Mouse (Mus musculus): ENCODE measurements around the gene Trmt1. TPM values are rescaled to one million over a fixed set of nuclear protein-coding genes. Genes with fewer than 3 reads are reported as not detected.

Trmt1 gene
- polyA plus RNA-seq, 1 experiment from 2014 or later, result 71.7 TPM

GRCm38 (mm10) chr8:84653092-84653631 is 32.9 kb upstream of the Trmt1 start:
- H3K27me3 ChIP-seq (ENCODE audit: low read depth, poor library complexity, severe bottlenecking), result no peaks in the 10 kb centered on the region
- H3K4me3 ChIP-seq, result peak overlapping the region; percentile 31
- no peaks in the 10 kb centered on the region for H3K9me3 ChIP-seq (replicated peaks)
- no peaks in the 10 kb centered on the region for H3K36me3 ChIP-seq
- 51% methylated on average over 9 of the region's 9 CpGs for WGBS
- H3K27ac ChIP-seq, result peak overlapping the region; percentile 81
- DNase-seq (ENCODE audit: low spot score), result no peak
- H3K4me1 ChIP-seq, result peaks cover 61% of the 10 kb centered on the region

- 33% methylated on average over 4 of the region's 4 CpGs for WGBS
- no peak for DNase-seq (ENCODE audit: low spot score)
These were observed 31.5 kb upstream of the Trmt1 start for GRCm38 (mm10) chr8:84654597-84654996.

GRCm38 (mm10) chr8:84655336-84656190 is 30.5 kb upstream of the Trmt1 start:
- peaks cover 77% of the 10 kb centered on the region for H3K4me1 ChIP-seq
- WGBS, result under 1% methylated on average over 15 of the region's 15 CpGs

More at GRCm38 (mm10) chr8:84654597-84654996, 31.5 kb upstream of the Trmt1 start:
- Histone ChIP-seq H3K27ac (peak overlapping the region; percentile 98), H3K36me3 (0 out of 2 replicates have a peak, but pooled peaks cover 3% of the 10 kb centered on the region), H3K4me3 (peak overlapping the region; percentile 54), H3K27me3 (ENCODE audit: low read depth, poor library complexity, severe bottlenecking) (no peaks in the 10 kb centered on the region), H3K4me1 (peaks cover 75% of the 10 kb centered on the region), H3K9me3 (replicated peaks) (no peaks in the 10 kb centered on the region)

GRCm38 (mm10) chr8:84656191-84656525 is 29.9 kb upstream of the Trmt1 start:
- under 1% methylated on average over 10 of the region's 10 CpGs for WGBS
- H3K4me1 ChIP-seq, result peaks cover 72% of the 10 kb centered on the region
- peak; percentile 99 for DNase-seq (ENCODE audit: low spot score)

More at GRCm38 (mm10) chr8:84655336-84656190, 30.5 kb upstream of the Trmt1 start:
- peak; percentile 89 for DNase-seq (ENCODE audit: low spot score)
- Histone ChIP-seq H3K9me3 (replicated peaks) (no peaks in the 10 kb centered on the region), H3K27ac (peak overlapping the region; percentile 98), H3K27me3 (ENCODE audit: low read depth, poor library complexity, severe bottlenecking) (no peaks in the 10 kb centered on the region), H3K36me3 (0 out of 2 replicates have a peak, but pooled peaks cover 3% of the 10 kb centered on the region), H3K4me3 (peak overlapping the region; percentile 54)

GRCm38 (mm10) chr8:84656641-84657126 is 29.4 kb upstream of the Trmt1 start:
- DNase-seq (ENCODE audit: low spot score), result peak; percentile 83
- Histone ChIP-seq H3K9me3 (replicated peaks) (no peaks in the 10 kb centered on the region), H3K27me3 (ENCODE audit: low read depth, poor library complexity, severe bottlenecking) (no peaks in the 10 kb centered on the region), H3K36me3 (peaks cover 6% of the 10 kb centered on the region), H3K4me3 (peak overlapping the region; percentile 54), H3K4me1 (peaks cover 69% of the 10 kb centered on the region), H3K27ac (peak overlapping the region; percentile 98)
- WGBS, result under 1% methylated on average over 23 of the region's 23 CpGs

More at GRCm38 (mm10) chr8:84656191-84656525, 29.9 kb upstream of the Trmt1 start:
- Histone ChIP-seq H3K36me3 (0 out of 2 replicates have a peak, but pooled peaks cover 3% of the 10 kb centered on the region), H3K27me3 (ENCODE audit: low read depth, poor library complexity, severe bottlenecking) (no peaks in the 10 kb centered on the region), H3K9me3 (replicated peaks) (no peaks in the 10 kb centered on the region), H3K27ac (peak overlapping the region; percentile 98), H3K4me3 (peak overlapping the region; percentile 54)

- H3K4me3 ChIP-seq, result peak overlapping the region; percentile 54
- no peaks in the 10 kb centered on the region for H3K9me3 ChIP-seq (replicated peaks)
- peak overlapping the region; percentile 98 for H3K27ac ChIP-seq
- H3K4me1 ChIP-seq, result peaks cover 69% of the 10 kb centered on the region
- H3K36me3 ChIP-seq, result peaks cover 9% of the 10 kb centered on the region
- H3K27me3 ChIP-seq (ENCODE audit: low read depth, poor library complexity, severe bottlenecking), result no peaks in the 10 kb centered on the region
- no peak for DNase-seq (ENCODE audit: low spot score)
These were observed 28.9 kb upstream of the Trmt1 start for GRCm38 (mm10) chr8:84657203-84657602.

GRCm38 (mm10) chr8:84657680-84658079 is 28.4 kb upstream of the Trmt1 start:
- no peak for DNase-seq (ENCODE audit: low spot score)
- Histone ChIP-seq H3K27me3 (ENCODE audit: low read depth, poor library complexity, severe bottlenecking) (no peaks in the 10 kb centered on the region), H3K9me3 (replicated peaks) (no peaks in the 10 kb centered on the region), H3K4me1 (peaks cover 69% of the 10 kb centered on the region), H3K36me3 (peaks cover 9% of the 10 kb centered on the region), H3K4me3 (peak overlapping the region; percentile 54), H3K27ac (peak overlapping the region; percentile 98)
- 42% methylated on average over 4 of the region's 4 CpGs for WGBS

GRCm38 (mm10) chr8:84658951-84659350 is 27.2 kb upstream of the Trmt1 start:
- Histone ChIP-seq H3K36me3 (peaks cover 9% of the 10 kb centered on the region), H3K4me3 (0 out of 2 replicates have a peak overlapping the region, but pooled peaks have one; percentile 87), H3K4me1 (peaks cover 72% of the 10 kb centered on the region), H3K9me3 (replicated peaks) (no peaks in the 10 kb centered on the region), H3K27ac (peak overlapping the region; percentile 98), H3K27me3 (ENCODE audit: low read depth, poor library complexity, severe bottlenecking) (no peaks in the 10 kb centered on the region)
- no peak for DNase-seq (ENCODE audit: low spot score)
- WGBS, result 59% methylated on average over 1 of the region's 1 CpGs

GRCm38 (mm10) chr8:84659936-84660818 is 25.9 kb upstream of the Trmt1 start:
- peak; percentile 81 for DNase-seq (ENCODE audit: low spot score)
- Histone ChIP-seq H3K36me3 (peaks cover 9% of the 10 kb centered on the region), H3K27me3 (ENCODE audit: low read depth, poor library complexity, severe bottlenecking) (no peaks in the 10 kb centered on the region), H3K4me3 (peak overlapping the region; percentile 87), H3K27ac (peak overlapping the region; percentile 98), H3K4me1 (peaks cover 70% of the 10 kb centered on the region), H3K9me3 (replicated peaks) (no peaks in the 10 kb centered on the region)
- under 1% methylated on average over 33 of the region's 33 CpGs for WGBS

GRCm38 (mm10) chr8:84660819-84661457 is 25.2 kb upstream of the Trmt1 start:
- H3K9me3 ChIP-seq (replicated peaks), result no peaks in the 10 kb centered on the region
- peak; percentile 84 for DNase-seq (ENCODE audit: low spot score)
- H3K4me1 ChIP-seq, result peaks cover 70% of the 10 kb centered on the region
- H3K27ac ChIP-seq, result peak overlapping the region; percentile 98
- H3K36me3 ChIP-seq, result peaks cover 9% of the 10 kb centered on the region
- peak overlapping the region; percentile 87 for H3K4me3 ChIP-seq
- WGBS, result under 1% methylated on average over 20 of the region's 20 CpGs
- no peaks in the 10 kb centered on the region for H3K27me3 ChIP-seq (ENCODE audit: low read depth, poor library complexity, severe bottlenecking)

- H3K36me3 ChIP-seq, result peaks cover 13% of the 10 kb centered on the region
- no peaks in the 10 kb centered on the region for H3K9me3 ChIP-seq (replicated peaks)
- H3K4me1 ChIP-seq, result peaks cover 69% of the 10 kb centered on the region
- peak; percentile 76 for DNase-seq (ENCODE audit: low spot score)
- H3K4me3 ChIP-seq, result peak overlapping the region; percentile 87
- H3K27ac ChIP-seq, result peak overlapping the region; percentile 98
- under 1% methylated on average over 24 of the region's 24 CpGs for WGBS
- H3K27me3 ChIP-seq (ENCODE audit: low read depth, poor library complexity, severe bottlenecking), result no peaks in the 10 kb centered on the region
These were observed 24.6 kb upstream of the Trmt1 start for GRCm38 (mm10) chr8:84661458-84661871.
